Mouse (Mus musculus) CH12F3 (cell line): ENCODE measurements around the gene Tmc2.

ENCODE experiments used
- in situ Hi-C: fragments of 300-500 bp; cut with MboI; formaldehyde crosslinking; loops from 2 replicates; pipeline ENCODE4 v1.14.3; 2020; ENCODE audit warnings: low sequenced_read_pairs

Tmc2 gene

GRCm38 (mm10) chr2:130248226-130248625 lies 53.2 kb downstream of the Tmc2 start:
- in situ Hi-C loops = no loop called here

- in situ Hi-C loops = no loop called here
Measured at GRCm38 (mm10) chr2:130256762-130257161, 61.8 kb downstream of the Tmc2 start.

- in situ Hi-C loops = no loop called here
Measured at GRCm38 (mm10) chr2:130260822-130261221, 65.8 kb downstream of the Tmc2 start.

GRCm38 (mm10) chr2:130261914-130262313 lies 66.9 kb downstream of the Tmc2 start:
- in situ Hi-C loops = no loop called here

- in situ Hi-C loops = no loop called here
Measured at GRCm38 (mm10) chr2:130262398-130262797, 67.4 kb downstream of the Tmc2 start.

GRCm38 (mm10) chr2:130265520-130265919 lies 70.5 kb downstream of the Tmc2 start:
- in situ Hi-C loops = no loop called here

DNA sequence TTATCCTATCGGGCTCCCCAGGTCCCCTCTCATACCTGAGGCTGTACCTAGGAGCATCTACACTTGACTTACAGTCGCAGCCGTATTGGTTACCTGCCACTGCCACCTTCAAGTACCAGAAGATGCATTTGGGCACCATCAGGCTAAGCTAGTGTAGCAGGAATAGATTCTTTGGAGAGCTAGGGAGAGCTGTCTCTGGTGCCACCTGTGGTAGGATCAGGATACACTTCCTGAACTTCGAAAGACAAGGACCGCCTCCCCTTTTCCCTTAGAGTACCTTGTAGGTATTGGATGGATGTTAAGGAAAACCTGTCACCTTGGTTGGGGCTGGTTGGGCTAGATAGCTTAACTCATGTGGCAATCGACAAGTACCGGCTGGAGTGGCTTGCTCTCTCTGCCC lies 73.1 kb downstream of the Tmc2 start:
- in situ Hi-C loops = no loop called here

DNA sequence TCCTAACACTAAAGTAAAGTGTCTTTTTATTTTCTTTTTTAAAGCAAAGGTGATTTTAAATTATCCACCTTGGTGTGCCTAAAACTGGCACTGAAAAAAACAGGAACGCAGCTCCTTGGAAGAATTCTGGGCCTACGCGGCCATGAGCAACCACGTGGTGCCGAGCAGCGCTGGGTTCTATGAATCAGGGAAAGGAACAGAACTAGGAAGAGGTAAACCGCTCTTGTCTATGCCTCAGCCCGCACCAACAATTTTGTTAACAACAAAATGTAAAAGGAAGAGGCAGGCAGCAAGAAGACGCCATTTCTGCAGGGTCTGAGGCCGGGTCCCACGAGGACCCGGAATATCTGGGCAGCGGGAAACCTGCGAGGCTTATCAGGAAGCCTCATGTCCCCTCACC lies 78.7 kb downstream of the Tmc2 start:
- in situ Hi-C loops = no loop called here

DNA sequence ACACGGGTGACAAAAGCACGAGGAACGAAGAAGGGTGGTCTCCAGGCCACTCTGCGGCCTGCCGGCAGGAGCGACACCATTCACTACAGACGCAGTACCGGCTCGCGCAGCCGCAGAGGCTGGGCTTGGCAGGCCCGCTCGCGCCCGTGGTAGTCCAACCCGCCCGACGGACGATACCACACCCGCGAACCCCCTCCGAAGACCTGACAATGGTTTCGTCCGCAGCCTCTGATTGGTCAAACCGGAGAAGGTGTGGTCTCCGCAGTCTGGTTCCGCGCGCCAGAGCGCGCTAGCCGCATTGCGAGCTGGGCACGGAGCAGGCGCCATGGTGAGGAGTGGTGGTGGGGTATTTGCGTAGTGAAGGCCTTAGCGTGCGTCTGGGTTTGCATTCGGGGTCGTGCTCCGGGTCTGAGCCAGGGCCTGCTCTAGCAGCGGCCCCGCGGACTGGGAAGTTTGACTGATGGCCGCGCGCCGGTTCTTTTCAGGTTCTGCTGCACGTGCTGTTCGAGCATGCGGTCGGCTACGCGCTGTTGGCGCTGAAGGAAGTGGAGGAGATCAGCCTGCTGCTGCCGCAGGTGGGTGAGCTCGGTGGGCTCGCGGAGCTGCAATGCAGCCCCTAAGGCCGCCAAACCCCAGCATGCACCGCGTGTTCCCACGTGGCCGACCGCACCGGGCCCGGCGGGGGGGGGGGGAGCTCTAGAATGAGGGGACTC lies 79.3 kb downstream of the Tmc2 start, which contains the start of gene Nop56:
TSS of gene Nop56 (plus strand) at position 282 of the 713 bp plus-strand sequence.
- in situ Hi-C loops = no loop called here

- in situ Hi-C loops = no loop called here
Measured at GRCm38 (mm10) chr2:130274862-130275261, 79.9 kb downstream of the Tmc2 start.

DNA sequence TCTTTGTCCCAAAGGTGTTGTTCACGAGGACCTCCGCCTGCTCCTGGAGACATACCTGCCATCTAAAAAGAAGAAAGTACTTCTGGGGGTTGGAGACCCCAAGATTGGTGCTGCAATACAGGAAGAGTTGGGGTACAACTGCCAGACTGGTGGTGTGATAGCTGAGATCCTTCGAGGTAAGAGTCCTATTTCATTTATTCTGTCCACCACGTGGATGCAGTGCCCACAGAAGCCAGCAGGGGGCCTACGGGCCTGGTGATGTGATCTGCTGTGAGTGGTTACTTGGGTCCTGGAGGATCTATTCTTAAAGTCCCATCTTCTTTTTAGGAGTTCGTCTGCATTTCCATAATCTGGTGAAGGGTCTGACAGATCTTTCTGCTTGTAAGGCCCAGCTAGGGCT lies 80.7 kb downstream of the Tmc2 start:
- in situ Hi-C loops = no loop called here

DNA sequence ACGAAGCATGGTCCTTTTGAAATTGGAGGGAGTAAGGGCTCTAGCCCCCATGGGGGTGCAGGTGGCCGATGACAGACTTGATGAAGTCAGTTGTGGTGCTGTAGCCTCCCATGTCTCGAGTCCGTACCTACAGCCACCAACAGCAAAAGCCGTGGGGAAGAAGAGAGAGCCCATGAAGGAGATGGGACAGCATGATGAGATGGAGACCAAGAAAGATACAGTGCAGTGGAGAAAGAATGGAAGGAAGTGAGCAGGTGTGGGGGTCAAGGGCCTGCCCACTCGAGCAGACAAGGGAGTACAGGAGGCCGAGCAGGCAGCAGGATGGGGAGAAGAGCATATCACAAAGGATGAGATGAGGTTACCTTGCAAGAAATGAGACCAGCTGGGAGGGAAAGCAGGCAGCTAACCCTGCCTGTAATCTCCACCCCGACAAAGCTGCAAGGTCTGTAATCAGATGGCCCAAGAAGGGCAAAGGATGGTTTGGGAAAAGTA lies 84.7 kb downstream of the Tmc2 start:
- in situ Hi-C loops = no loop called here

- in situ Hi-C loops = no loop called here
Measured at GRCm38 (mm10) chr2:130280224-130280623, 85.2 kb downstream of the Tmc2 start.

GRCm38 (mm10) chr2:130280818-130281217 lies 85.8 kb downstream of the Tmc2 start:
- in situ Hi-C loops = no loop called here

GRCm38 (mm10) chr2:130283854-130284654 lies 89.1 kb downstream of the Tmc2 start, which contains the start of gene Idh3b:
Gene Idh3b, minus strand, starts transcription at chr2:130284547.
- in situ Hi-C loops = no loop called here

- in situ Hi-C loops = no loop called here
Measured at GRCm38 (mm10) chr2:130289086-130289485, 94.1 kb downstream of the Tmc2 start.

- in situ Hi-C loops = no loop called here
Measured at GRCm38 (mm10) chr2:130291434-130291833, 96.4 kb downstream of the Tmc2 start.

- in situ Hi-C loops = no loop called here
Measured at GRCm38 (mm10) chr2:130293009-130293408, 98.0 kb downstream of the Tmc2 start.

- in situ Hi-C loops = no loop called here
Measured at GRCm38 (mm10) chr2:130293486-130293885, 98.5 kb downstream of the Tmc2 start.

- in situ Hi-C loops = no loop called here
Measured at GRCm38 (mm10) chr2:130294218-130294935, 99.4 kb downstream of the Tmc2 start.

GRCm38 (mm10) chr2:130294936-130295277 lies 99.9 kb downstream of the Tmc2 start, which contains the start of gene Ebf4:
Gene Ebf4, plus strand, starts transcription at chr2:130295169.
- in situ Hi-C loops = no loop called here
